18 mouse cellular contexts compared by ENCODE assay signal in the genomic region with DNA sequence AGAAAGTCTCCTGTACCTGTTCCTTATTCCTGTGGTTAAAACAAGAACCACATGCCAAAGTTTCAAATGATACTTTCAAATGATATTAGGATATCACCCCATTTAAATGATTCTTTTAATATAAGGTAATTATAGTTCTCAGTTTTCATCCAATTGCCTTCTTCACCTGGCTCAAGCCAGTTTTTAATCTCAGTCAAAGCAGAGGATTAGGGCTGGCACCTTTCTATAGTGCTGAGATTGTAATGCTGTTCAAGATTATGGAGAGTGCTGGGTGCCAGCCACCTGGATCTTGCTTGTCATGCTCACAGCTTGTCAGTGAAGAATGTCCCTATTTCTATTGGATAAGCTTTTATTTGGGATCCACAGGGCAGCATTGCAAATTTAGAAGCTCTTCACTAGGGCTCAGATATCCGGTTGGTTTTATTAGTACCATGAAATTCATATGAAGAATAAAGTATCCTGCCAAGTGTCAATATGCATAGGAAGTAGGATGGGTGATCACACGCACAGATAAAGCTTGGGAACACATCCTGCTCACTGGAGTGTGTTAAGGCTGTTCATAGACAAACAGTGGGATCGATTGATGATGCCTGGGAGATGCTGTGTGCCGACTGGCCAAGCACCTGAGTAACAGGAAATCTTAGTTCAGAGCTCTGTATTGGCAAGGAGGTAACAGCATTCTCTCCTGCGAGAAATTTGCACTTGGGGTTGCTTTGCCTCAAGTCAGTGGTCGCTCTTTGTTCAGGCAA.
"Had no signal": no experiment of that assay in that cellular context is flagged by ENCODE, and none has a peak within 500 bp of the region (broad histone marks: within the 10 kb centered on the region; RNA-seq: fewer than 3 reads in every experiment).

No protein-coding gene starts in this region.

- DNase-seq: lung, adult 2 months; lung, postnatal 14 days; lung, postnatal 36 days; right cerebral cortex, postnatal 14 days; thymus, adult 2 months; thymus, postnatal 25 days; thymus, postnatal 4 days had no signal

- H3K27me3 ChIP-seq: lung, embryonic 15.5 days; megakaryocyte, embryonic 14.5 days; midbrain, embryonic 13.5 days; midbrain, embryonic 15.5 days; neural tube, embryonic 12.5 days; stomach, embryonic 15.5 days had no signal

- H3K27ac ChIP-seq: liver, embryonic 14.5 days; lung, embryonic 15.5 days; macrophage; midbrain, embryonic 13.5 days; midbrain, embryonic 15.5 days; neural tube, embryonic 12.5 days; stomach, embryonic 15.5 days; stomach, postnatal 0 days had no signal

- H3K9ac ChIP-seq: liver, embryonic 14.5 days; lung, embryonic 15.5 days; midbrain, embryonic 13.5 days; midbrain, embryonic 15.5 days; neural tube, embryonic 12.5 days; stomach, embryonic 15.5 days had no signal

- ATAC-seq: lung, postnatal 0 days; midbrain, embryonic 13.5 days; midbrain, embryonic 15.5 days had no signal

- H3K4me2 ChIP-seq: lung, embryonic 15.5 days; midbrain, embryonic 11.5 days; midbrain, embryonic 13.5 days; midbrain, embryonic 15.5 days; neural tube, embryonic 12.5 days; stomach, embryonic 15.5 days had no signal

- H3K4me1 ChIP-seq: lung, embryonic 15.5 days; neural tube, embryonic 12.5 days; stomach, embryonic 15.5 days had no signal

- H3K4me3 ChIP-seq: lung, embryonic 15.5 days; megakaryocyte, embryonic 14.5 days; midbrain, embryonic 13.5 days; midbrain, embryonic 15.5 days; neural tube, embryonic 12.5 days; stomach, embryonic 15.5 days had no signal

- H3K9me3 ChIP-seq: lung, embryonic 15.5 days; midbrain, embryonic 13.5 days; midbrain, embryonic 15.5 days; neural tube, embryonic 12.5 days; stomach, embryonic 15.5 days had no signal
